Mouse (Mus musculus) adipocyte (in vitro differentiated cells): ENCODE results near the gene Aurkb.
A peak's percentile ranks its signal among the peaks of the same experiment; 100 is the strongest.

ENCODE experiments used
- DNase-seq: peaks from one replicate; pipeline ENCODE4 v3.0.0-alpha.2; 2016; ENCODE audit warnings: low spot score

The Aurkb gene

DNA sequence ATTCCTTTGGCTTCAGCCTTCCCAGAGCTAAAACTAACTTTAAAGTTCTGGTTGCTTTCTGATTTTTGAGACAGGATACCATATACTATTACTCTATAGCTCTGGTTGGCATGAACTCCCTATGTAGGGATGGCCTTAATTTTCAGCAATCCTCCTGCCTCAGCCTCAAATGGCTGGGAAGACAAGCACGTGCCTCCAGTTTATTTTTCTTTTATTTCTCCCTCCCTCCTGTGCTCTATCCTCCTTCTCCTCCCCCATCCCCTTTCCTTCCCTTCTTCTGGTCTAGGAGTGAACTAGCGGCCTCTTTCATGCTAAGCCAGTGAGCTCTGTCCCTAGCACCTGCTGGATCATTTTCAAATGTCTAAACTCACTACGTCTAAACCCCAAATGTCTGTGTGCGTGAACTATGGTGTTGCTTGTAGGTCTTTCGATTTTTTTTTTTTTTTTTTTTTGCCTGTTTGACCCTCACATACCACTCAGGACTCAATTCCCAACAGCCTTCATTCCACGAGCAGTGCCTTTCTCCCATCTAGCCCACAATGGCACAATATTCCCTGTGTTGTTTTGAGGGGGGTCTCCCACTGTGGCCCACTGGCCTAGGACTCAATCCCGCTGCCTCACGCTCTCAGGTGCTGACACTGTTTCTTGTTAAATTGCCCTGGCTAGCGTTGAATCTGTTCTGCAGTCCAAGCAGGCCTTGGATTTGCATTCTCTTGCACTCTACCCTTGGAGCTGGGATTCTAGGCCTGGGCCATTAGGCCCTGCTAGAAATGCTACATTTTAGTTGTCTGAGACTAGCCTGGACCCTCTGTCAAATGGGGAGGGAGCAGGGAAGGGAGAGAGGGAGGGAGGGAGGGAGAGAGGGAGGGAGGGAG, 19.0 kb downstream of the Aurkb start:
- DNase-seq, result no peak

GRCm38 (mm10) chr11:69065394-69065925, 20.0 kb downstream of the Aurkb start:
- DNase-seq, result no peak

GRCm38 (mm10) chr11:69066163-69066861, 20.9 kb downstream of the Aurkb start:
- DNase-seq, result no peak

DNA sequence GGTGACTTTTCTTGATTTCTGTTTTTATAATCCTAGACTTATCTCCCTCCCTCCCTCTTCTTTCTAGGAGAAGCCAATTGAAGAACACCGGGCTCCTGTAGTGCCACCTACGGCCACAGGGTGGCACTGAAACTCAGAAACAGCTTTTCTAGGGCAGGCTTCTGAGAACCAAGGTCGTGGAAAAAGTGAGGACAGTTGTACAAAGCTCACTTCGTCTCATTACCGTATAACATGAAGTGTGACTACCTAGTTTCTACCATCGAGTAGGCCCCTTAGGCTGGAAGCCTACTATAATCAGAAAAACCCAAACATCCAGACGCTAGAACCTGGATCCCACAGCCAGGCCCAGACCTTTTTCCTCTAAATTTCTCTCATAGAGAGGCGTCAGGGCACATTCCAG, 21.5 kb downstream of the Aurkb start:
- peak; percentile 92 for DNase-seq

DNA sequence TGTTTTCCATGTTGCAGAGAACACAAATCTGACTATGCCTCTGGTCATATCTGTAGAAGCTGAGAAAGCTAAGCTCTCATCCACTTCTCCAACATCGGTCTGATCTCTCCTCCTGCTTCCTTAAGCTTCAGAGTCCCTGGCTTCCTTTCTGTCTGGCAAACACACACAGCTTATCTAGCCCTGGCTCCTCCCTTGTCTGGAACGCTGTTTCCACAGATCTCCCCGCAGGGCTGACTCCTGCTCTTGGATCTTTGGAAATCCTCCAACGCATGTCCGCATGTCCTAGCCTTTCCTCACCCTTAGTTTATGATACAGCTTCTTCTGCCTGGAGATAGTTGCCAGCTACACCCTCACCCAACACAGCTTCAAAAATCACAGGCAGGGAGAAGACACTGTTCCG, 22.2 kb downstream of the Aurkb start:
- DNase-seq, result peak; percentile 39

DNA sequence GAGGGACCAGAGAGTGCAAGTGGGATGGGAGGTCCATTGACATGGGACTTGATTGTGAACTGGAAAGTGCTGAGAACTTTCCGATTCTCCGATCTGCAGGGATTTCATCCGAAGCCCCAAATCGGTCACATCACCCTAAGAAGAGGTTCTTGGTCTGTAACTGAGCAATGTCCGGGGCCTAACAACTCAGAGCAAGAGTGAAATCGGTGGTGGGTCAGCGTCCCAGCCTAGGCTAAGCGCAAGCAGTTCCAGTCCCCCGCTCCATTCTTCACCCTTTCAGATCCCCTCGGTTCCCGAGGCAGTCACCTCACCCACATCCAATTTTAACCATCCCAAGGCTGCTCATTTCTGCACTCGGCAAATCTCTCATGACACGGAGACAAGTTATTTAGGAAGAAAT, 24.6 kb downstream of the Aurkb start:
- DNase-seq, result no peak

DNA sequence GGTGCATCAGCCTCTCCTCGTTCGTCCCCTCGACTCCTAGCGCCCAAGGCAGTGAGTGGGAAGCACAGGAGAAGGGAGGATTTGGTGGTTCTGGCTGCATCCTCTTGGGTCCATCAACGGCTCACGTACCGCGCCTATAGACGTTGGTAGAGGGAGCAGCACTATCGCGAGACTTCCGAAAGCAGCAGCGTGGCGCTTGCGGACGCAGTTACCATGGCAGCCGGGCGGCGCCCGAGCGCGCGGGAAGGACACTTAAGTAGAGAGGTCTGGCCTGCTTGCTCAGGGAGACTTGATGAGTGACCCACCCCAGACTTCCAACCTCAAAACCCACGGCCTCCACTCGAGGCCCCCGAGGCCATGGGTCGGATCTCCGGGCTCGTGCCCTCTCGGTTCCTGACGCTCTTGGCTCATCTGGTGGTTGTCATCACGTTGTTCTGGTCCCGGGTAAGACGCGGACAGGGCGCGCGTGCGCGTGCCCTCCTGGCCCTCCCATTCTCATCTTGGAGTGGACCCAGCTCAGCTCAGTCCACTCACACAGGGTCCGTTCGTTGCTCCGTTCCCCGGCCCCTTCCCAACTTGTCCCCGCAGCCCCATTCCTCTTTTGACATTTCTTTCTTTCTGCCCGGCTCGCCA, 25.3 kb downstream of the Aurkb start, which contains the start of gene Tmem107:
Gene Tmem107, plus strand, starts transcription at position 217 of the 633 bp plus-strand sequence.
- DNase-seq, result peak; percentile 90

- no peak for DNase-seq
Measured at GRCm38 (mm10) chr11:69071262-69071661, 25.8 kb downstream of the Aurkb start.

DNA sequence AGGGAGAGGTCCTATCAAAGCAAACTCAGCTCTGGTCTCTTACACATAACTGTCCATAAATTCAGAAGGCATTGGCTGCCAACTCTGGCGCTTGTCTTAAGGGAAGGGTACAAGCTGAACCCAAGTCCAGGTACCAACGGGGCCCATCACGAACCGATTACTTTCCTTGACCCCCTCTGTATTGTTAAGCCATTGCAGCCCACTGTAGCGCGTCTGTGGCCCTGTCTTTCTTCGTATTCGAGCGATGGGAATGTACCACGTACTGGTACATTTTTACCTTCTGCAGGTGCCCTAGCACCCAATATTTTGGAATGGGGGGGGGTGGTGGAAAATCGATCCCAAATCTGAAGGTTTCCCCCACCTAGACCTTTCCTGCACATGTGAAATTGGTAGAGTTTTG, 26.8 kb downstream of the Aurkb start:
- no peak for DNase-seq

DNA sequence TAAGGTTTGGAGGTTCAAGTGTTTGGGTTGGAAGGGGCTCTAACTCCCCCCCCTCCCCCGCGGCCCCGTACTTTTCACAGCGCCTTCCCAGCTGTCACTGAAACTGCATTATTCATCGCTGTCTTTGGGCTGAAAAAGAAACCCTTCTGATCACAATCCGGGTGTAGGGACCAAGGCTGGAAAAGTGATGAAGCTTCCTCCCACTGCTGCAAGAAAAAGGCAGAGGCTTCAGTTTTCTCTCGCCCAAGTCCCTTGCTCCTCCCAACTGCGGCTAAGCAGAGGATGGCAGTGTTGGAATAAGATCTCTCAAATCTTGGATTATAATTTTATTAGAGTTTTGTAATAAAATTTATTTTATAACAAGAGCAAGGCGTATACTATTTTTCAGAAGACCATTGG, 27.2 kb downstream of the Aurkb start:
- no peak for DNase-seq

DNA sequence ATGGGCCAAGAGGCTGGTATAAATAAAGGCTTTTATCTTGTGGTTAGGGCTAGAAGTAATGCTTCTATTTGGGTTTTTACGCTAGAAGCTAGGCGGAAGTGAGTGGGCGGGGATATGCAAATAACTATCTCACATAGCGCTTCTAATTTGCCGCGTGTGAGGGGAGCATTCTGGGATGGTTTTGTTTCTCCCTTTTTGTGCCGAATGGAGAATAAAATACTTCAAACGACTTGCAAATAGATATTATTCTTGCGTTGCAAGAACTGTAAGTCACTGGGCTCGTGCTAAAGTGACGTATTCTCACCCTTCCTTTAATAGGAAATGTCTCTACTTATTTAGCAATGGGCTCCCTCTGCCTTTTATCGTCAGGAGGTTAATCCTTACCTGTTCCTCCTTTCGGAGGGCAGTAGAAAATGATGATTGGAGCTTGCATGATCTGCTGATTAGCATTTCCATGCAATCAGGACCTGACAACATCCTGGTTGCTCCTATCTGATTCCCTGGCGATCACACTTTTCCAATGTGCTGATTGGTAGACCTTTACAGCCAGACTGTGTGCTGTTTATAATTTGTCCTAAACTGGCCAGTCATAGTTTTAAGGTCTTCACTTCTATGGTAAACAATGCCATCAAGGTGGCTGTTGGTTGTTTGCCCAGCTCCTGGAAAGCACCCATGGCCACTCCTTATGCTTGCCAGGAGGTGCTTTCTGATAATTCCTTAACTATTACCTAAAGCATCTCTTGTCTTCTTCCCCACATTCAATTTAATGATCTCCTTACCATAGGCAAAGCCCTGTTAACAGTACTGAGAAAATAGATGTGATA, 27.8 kb downstream of the Aurkb start:
- peak; percentile 97 for DNase-seq

DNA sequence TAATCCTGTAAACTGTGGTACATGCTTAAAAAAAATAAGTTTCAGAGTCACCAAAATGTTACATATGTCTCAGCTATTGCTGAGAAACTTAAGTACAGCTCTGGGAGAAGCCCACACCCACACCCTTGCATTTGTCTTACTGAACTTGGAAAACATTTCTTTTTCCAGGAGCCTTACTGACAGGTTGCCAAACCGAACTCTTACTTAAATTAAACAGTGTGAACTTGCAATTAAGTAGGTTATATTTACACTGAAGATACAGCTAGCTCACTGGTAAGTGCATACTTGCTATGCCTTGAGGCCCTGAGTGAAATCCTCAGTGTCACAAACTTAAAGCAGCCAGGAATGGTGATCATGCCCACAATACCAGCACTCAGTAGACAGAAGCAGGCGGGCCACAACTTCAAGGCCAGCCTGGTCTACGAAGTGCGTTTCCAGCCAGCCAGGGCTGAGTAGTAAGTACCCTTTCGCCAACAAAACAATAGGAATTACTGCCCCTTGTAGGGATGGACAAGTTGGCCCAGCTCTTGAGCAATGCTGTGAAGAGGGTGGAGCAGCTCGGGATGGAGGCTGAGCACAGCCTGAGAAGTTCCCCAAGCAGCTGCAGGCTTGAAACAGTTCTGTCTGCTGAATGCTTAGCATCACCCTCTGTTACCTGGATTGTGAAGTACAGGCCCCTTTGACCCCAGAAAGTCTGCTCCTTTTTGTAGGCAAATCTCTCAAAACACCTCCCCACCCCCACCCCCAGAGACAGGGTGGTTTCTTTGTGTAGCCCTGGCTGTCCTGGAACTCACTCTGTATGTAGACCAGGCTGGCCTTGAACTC, 28.7 kb downstream of the Aurkb start:
- DNase-seq, result peak; percentile 64

DNA sequence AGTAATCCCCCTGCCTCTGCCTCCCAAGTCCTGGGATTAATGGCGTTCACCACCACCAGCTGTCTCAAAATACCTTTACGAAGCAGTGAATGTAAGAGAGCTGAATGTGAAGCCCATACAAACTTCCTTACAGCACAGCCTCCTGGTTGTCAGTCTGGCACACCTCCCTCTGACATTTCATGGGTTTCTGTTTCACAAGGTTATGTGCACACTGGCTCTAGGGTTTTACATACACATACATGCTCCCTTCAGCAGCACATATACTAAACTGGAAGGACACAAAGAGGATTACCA, 29.3 kb downstream of the Aurkb start:
- DNase-seq, result no peak

GRCm38 (mm10) chr11:69075764-69076479, 30.5 kb downstream of the Aurkb start:
- DNase-seq, result no peak

DNA sequence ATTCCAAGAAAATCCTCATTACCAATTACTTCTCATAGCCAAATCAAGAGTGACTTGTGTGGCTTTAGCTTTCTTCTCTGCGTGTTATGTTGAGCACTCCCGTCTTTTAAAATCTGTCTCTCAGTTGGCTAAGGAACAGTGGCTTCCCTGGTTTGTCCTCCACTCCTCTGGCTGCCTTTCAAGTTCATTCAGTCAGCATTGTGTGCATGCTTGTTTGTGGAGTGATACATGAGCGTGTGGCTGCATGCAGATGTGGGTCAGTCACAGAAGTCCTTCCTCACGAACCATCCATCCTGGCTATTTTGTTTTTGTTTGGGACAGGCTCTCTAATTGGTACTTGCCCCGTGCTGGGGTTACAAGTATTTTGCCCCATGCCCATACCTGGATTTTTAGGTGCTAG, 31.1 kb downstream of the Aurkb start:
- no peak for DNase-seq

GRCm38 (mm10) chr11:69077316-69077715, 31.9 kb downstream of the Aurkb start:
- DNase-seq, result no peak

DNA sequence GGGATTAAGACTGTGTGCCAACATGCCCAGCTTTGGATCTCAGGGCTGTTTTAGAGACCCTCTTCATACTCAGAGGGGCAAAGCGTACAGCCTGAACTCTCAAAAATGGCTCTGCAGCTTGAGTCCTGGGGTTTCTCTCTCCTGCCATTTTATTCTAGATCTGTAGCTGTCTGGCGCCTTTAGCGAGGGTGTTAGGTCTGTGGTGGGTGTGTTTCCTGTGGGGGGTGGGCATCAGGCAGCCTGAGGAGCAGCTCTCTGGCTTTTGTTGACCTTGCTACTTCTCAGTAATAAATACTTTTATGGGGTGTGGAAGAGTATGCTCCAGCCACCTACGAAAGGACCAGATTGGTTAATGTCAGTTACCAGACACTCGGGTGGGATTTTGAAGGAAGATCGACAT, 32.6 kb downstream of the Aurkb start:
- no peak for DNase-seq

DNA sequence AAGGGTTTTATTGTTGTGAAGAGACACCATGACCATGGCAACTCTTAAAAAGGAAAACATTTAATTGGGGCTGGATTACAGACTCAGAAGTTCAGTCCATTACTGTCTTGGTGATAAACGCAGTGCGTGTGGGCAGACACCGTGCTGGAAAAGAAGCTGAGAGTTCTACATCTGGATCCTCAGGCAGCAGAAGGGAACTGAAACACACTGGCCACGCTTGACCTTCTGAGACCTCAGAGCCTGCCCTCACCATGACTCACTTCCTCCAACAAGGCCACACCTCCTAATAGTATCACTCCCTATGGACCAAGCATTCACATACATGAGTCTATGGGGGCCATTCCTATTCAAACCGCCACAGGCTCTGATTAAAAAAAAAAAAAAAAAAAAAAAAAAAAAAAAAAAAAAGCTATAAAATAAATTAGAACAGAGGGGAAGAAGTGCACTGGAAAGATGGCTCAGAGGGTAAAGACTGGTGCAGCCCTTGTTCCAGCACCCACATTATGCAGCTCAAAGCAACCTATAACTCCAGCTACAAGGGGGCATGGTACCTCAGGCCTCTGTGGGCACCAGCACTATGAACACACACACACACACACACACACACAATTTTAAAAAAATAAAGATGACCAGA, 33.5 kb downstream of the Aurkb start:
- no peak for DNase-seq

- DNase-seq, result no peak
Measured at GRCm38 (mm10) chr11:69080102-69080854, 34.8 kb downstream of the Aurkb start.
